Mouse (Mus musculus): Measurements from ENCODE around the gene Nt5dc1.
A peak's percentile ranks its signal among the peaks of the same experiment; 100 is the strongest.

Nt5dc1 gene

DNA sequence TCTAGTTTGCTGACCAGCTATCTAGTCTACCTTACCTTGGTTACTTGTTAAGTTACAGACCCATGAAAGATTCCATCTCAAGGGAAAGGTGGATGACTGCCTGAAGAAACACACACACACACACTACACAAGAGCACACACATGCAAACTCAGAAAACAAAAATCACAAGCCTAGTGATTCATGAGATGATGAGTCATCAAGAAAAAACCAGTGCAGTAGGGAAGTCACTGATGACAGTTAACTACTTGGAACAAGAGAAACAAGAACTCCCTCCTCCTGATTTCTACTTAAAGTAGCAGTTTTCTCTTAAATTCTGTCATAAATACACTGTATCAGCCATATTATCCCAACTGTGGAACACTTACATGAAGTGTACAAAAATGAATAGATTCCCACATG is 111.3 kb downstream of the Nt5dc1 start:
- Histone ChIP-seq H3K27me3 (ENCODE audit: insufficient read depth, low read length) (no peaks in the 10 kb centered on the region), H3K36me3 (ENCODE audit: insufficient read depth, low read length) (no peaks in the 10 kb centered on the region), H3K9me3 (ENCODE audit: low read length) (no peaks in the 10 kb centered on the region), H3K4me3 (replicated peaks; ENCODE audit: low read length) (no peak overlapping the region), H3K4me1 (replicated peaks; ENCODE audit: low read depth, low read length) (no peaks in the 10 kb centered on the region)
- TF ChIP-seq CTCF (conservative IDR thresholded peaks at IDR 0.05; ENCODE audit: low read length) (no peak), NANOG (IDR thresholded peaks at IDR 0.05; ENCODE audit: borderline replicate concordance, low read length) (no peak), POU5F1 (IDR thresholded peaks at IDR 0.05; ENCODE audit: borderline replicate concordance, low read length) (no peak)

DNA sequence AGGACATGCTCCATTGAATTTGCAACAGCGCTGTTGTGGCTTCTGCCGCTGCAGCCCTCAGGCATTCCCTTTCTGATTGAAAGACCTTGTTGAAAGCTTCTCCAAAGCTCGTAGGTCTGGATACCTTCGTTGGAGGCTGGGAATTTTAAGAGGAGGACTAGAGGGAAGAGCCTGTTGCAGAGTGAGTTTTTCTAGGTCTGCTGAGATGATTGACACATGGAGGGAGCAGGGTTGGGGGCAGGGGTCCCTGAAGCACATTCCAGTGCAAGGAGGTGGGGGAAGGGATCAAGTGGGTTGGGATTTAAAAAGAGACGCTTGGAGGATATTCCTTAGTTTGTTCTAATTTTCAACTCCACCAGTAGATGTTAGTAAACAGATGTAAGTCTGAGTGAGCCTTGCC is 118.0 kb downstream of the Nt5dc1 start:
- no peak for TF ChIP-seq POU5F1 (IDR thresholded peaks at IDR 0.05; ENCODE audit: borderline replicate concordance, low read length)
- no peak for TF ChIP-seq NANOG (IDR thresholded peaks at IDR 0.05; ENCODE audit: borderline replicate concordance, low read length)
- TF ChIP-seq CTCF (conservative IDR thresholded peaks at IDR 0.05; ENCODE audit: low read length) = no peak
- Histone ChIP-seq H3K4me3 (replicated peaks; ENCODE audit: low read length) (no peak overlapping the region), H3K27me3 (ENCODE audit: insufficient read depth, low read length) (peaks cover 20% of the 10 kb centered on the region), H3K9me3 (ENCODE audit: low read length) (no peaks in the 10 kb centered on the region), H3K36me3 (ENCODE audit: insufficient read depth, low read length) (peaks cover 8% of the 10 kb centered on the region; the same call in 1 of the 2 replicates), H3K4me1 (replicated peaks; ENCODE audit: low read depth, low read length) (peaks cover 30% of the 10 kb centered on the region)

DNA sequence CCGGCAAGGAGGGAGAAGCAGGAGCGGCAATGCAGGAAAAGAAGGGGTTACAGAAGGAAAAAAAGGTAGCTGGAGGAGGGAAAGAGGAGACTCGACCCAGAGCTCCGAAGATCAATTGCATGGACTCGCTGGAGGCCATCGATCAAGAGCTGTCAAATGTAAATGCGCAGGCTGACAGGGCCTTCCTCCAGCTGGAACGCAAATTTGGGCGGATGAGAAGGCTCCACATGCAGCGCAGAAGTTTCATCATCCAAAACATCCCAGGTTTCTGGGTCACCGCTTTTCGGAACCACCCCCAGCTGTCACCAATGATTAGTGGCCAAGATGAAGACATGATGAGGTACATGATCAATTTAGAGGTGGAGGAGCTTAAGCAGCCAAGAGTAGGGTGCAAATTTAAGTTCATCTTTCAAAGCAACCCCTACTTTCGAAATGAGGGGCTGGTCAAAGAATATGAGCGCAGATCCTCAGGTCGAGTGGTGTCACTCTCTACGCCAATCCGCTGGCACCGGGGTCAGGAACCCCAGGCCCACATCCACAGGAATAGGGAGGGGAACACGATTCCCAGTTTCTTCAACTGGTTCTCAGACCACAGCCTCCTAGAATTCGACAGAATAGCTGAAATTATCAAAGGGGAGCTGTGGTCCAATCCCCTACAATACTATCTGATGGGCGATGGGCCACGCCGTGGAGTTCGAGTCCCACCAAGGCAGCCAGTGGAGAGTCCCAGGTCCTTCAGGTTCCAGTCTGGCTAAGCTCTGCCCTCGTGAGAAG is 120.2 kb downstream of the Nt5dc1 start:
- peaks cover 20% of the 10 kb centered on the region for H3K27me3 ChIP-seq (ENCODE audit: insufficient read depth, low read length)
- TF ChIP-seq POU5F1 (IDR thresholded peaks at IDR 0.05; ENCODE audit: borderline replicate concordance, low read length) (no peak), NANOG (IDR thresholded peaks at IDR 0.05; ENCODE audit: borderline replicate concordance, low read length) (no peak), CTCF (conservative IDR thresholded peaks at IDR 0.05; ENCODE audit: low read length) (no peak)
- peaks cover 30% of the 10 kb centered on the region for H3K4me1 ChIP-seq (replicated peaks; ENCODE audit: low read depth, low read length)
- H3K9me3 ChIP-seq (ENCODE audit: low read length) = no peaks in the 10 kb centered on the region
- H3K36me3 ChIP-seq (ENCODE audit: insufficient read depth, low read length) = peaks cover 8% of the 10 kb centered on the region; the same call in 1 of the 2 replicates
- H3K4me3 ChIP-seq (replicated peaks; ENCODE audit: low read length) = peak overlapping the region; percentile 92

DNA sequence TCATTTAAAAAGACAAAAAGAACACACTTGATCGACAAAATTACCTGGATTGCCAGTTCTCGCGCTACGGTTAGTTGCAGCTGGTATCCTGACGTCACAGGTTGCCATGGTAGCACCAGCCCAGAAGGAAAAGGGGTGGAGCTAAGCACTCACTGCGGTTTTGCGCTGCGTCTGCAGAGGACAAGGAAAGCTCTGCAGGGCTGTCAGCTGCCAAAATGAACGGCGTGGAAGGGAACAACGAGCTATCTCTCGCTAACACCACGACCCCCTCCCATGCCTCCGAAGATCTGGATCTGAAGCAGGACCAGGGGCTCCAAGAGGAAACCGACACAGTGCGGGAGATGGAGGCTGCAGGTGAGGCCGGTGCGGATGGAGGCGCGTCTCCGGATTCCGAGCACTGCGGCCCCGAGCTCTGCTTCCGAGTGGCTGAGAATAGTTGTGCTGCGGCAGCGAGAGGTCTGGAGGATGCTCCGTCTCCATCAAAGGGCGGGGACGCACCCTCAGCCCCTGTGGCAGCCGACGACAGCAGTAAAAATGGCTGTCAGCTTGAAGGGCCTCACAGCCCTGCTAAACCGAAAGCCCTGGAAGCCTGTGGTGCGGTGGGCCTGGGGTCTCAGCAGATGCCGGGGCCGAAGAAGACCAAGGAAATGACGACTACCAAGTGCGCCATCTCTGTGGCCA is 120.9 kb downstream of the Nt5dc1 start, which contains the start of gene Tspyl4:
Tspyl4 (plus strand) TSS at position 144 of the 681 bp plus-strand sequence.
- Histone ChIP-seq H3K36me3 (ENCODE audit: insufficient read depth, low read length) (peaks cover 8% of the 10 kb centered on the region; the same call in 1 of the 2 replicates), H3K4me1 (replicated peaks; ENCODE audit: low read depth, low read length) (peaks cover 30% of the 10 kb centered on the region), H3K9me3 (ENCODE audit: low read length) (no peaks in the 10 kb centered on the region), H3K4me3 (replicated peaks; ENCODE audit: low read length) (peak within 1 kb of the TSS; percentile 92), H3K27me3 (ENCODE audit: insufficient read depth, low read length) (peaks cover 20% of the 10 kb centered on the region)
- TF ChIP-seq NANOG (IDR thresholded peaks at IDR 0.05; ENCODE audit: borderline replicate concordance, low read length) = no peak
- TF ChIP-seq CTCF (conservative IDR thresholded peaks at IDR 0.05; ENCODE audit: low read length) = no peak
- no peak for TF ChIP-seq POU5F1 (IDR thresholded peaks at IDR 0.05; ENCODE audit: borderline replicate concordance, low read length)

DNA sequence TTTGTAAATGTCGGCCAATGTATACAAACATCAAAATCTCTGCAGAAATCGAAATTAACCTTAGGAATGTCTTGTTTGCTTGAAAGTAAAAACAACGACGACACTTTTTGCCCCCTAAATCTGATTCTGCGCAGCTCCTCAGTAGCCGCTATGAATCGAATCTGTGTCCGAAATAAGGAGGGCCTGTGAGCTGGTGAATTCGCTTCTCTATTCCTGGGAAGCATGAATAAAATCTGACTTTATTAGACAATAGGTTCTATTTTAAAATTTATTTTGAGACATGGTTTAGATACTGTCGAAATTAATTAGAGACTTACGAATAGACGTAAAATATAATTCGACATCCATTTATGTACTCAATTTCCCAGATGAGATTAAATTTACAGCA is 121.4 kb downstream of the Nt5dc1 start:
- Histone ChIP-seq H3K4me3 (replicated peaks; ENCODE audit: low read length) (peak overlapping the region; percentile 92), H3K4me1 (replicated peaks; ENCODE audit: low read depth, low read length) (peaks cover 30% of the 10 kb centered on the region), H3K27me3 (ENCODE audit: insufficient read depth, low read length) (peaks cover 20% of the 10 kb centered on the region), H3K9me3 (ENCODE audit: low read length) (no peaks in the 10 kb centered on the region), H3K36me3 (ENCODE audit: insufficient read depth, low read length) (peaks cover 8% of the 10 kb centered on the region; the same call in 1 of the 2 replicates)
- TF ChIP-seq CTCF (conservative IDR thresholded peaks at IDR 0.05; ENCODE audit: low read length) (no peak), NANOG (IDR thresholded peaks at IDR 0.05; ENCODE audit: borderline replicate concordance, low read length) (no peak), POU5F1 (IDR thresholded peaks at IDR 0.05; ENCODE audit: borderline replicate concordance, low read length) (no peak)

DNA sequence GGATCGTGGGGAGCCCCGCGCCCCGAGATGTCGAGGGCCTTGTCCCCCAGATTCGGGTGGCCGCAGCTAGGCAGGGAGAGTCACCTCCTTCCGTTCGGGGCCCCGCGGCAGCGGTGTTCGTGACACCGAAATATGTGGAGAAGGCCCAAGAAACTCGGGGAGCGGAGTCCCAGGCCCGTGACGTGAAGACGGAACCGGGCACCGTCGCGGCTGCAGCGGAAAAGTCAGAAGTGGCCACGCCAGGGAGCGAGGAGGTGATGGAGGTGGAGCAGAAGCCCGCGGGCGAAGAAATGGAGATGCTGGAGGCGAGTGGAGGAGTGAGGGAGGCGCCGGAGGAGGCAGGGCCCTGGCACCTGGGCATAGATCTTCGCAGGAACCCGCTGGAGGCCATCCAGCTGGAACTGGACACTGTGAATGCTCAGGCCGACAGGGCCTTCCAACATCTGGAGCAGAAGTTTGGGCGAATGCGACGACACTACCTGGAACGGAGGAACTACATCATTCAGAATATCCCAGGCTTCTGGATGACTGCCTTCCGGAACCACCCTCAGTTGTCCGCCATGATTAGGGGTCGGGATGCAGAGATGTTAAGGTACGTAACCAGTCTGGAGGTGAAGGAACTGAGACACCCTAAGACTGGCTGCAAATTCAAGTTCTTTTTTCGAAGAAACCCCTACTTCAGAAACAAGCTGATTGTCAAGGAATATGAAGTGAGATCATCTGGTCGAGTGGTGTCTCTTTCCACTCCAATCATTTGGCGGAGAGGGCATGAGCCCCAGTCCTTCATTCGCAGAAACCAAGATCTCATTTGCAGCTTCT is 135.7 kb downstream of the Nt5dc1 start:
- Histone ChIP-seq H3K4me1 (replicated peaks; ENCODE audit: low read depth, low read length) (peaks cover 33% of the 10 kb centered on the region), H3K9me3 (ENCODE audit: low read length) (no peaks in the 10 kb centered on the region), H3K27me3 (ENCODE audit: insufficient read depth, low read length) (no peaks in the 10 kb centered on the region), H3K4me3 (replicated peaks; ENCODE audit: low read length) (peak overlapping the region; percentile 98), H3K36me3 (ENCODE audit: insufficient read depth, low read length) (peaks cover 34% of the 10 kb centered on the region)
- no peak for TF ChIP-seq NANOG (IDR thresholded peaks at IDR 0.05; ENCODE audit: borderline replicate concordance, low read length)
- no peak for TF ChIP-seq CTCF (conservative IDR thresholded peaks at IDR 0.05; ENCODE audit: low read length)
- TF ChIP-seq POU5F1 (IDR thresholded peaks at IDR 0.05; ENCODE audit: borderline replicate concordance, low read length) = no peak

DNA sequence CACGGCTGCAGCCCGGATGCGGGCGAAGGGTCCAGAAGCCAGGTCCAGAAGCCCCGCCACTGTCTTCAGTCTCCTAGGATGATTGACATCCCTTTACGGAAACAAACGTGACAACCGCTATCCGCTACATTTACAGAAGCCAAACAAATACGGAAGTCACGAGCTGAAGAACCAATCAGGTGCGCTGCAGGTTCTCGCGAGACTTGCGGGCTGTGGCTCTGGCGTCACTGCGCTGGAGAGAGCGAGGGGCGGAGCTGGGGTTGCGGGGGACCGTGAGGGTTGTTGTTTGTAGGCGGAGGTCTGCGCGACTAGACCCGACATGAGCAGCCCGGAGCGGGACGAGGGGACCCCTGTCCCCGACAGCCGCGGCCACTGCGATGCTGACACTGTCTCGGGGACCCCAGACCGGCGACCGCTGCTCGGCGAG is 136.4 kb downstream of the Nt5dc1 start, which contains the start of gene Tspyl1:
Tspyl1 (plus strand) TSS at position 229 of the 427 bp plus-strand sequence.
- TF ChIP-seq NANOG (IDR thresholded peaks at IDR 0.05; ENCODE audit: borderline replicate concordance, low read length) (no peak), CTCF (conservative IDR thresholded peaks at IDR 0.05; ENCODE audit: low read length) (no peak), POU5F1 (IDR thresholded peaks at IDR 0.05; ENCODE audit: borderline replicate concordance, low read length) (no peak)
- Histone ChIP-seq H3K9me3 (ENCODE audit: low read length) (no peaks in the 10 kb centered on the region), H3K36me3 (ENCODE audit: insufficient read depth, low read length) (peaks cover 27% of the 10 kb centered on the region), H3K27me3 (ENCODE audit: insufficient read depth, low read length) (no peaks in the 10 kb centered on the region), H3K4me3 (replicated peaks; ENCODE audit: low read length) (peak within 1 kb of the TSS; percentile 98), H3K4me1 (replicated peaks; ENCODE audit: low read depth, low read length) (peaks cover 33% of the 10 kb centered on the region)
